Mouse (Mus musculus) embryo, embryonic 10 days (tissue): ENCODE measurements at regions not wholly inside any gene's neighbourhood (a gene's known extent, or its start where the extent isn't known, plus 50 kb on each side); places are given as distances from the start of the nearest gene placed in this dataset.
A peak's percentile ranks its signal among the peaks of the same experiment; 100 is the strongest.

Experiments used
- DNase-seq: peaks from one replicate; pipeline ENCODE4 v3.0.0-alpha.2; 2015; ENCODE audit warnings: low spot score

DNA sequence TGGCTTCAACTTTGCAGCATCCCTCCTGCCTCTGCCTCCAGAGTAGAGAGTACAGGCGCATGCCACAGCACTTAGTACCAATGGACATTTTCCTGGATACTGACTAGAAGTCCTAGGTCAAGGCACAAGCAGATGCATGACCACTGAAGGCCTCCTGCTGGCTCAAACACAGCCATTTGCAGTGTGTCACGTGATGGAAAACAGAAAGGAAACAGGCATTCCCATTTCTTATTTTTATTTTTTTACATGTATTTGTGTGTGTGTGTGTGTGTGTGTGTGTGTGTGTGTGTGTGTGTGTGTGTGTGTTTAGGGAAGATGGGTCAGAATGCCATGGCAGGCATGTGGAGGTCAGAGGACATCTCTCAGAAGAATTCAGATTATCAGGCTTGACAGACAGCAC lies 65.6 kb downstream of the Thap12 start:
- DNase-seq, result no peak

- no peak for DNase-seq
Observed at GRCm38 (mm10) chr7:98769111-98769734, 65.7 kb upstream of the Wnt11 start.

DNA sequence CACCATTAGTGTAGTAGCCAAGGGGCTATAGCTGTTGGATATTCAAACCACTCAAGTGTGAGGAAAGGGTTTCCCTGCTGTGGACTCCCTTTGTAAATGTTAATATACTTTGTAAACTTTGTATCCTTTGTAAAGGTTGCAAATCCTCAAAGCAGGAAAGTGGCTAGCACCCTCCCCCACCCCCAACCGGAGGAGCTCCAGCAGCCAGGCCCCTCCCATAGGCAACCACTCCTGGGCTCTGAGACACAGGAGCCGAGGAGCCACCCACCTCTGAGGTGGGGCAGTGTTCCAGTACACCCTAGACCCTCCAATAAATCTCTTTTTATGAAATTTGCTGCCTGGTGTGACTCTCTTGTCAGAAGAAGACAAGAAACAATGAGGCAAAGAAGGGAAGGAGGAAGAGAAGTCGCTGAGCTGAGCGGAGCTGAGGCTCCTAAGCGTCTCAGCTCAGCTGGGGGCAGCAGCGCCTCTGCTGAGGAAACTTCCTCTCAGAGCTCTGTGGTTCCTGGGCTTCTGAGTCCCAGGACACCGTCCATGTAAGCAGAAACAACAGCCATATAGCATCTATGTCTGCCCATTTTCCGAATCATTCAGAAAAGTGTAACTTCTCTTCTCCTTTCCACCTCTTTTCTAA lies 64.5 kb upstream of the Wnt11 start:
- peak; percentile 58 for DNase-seq

DNA sequence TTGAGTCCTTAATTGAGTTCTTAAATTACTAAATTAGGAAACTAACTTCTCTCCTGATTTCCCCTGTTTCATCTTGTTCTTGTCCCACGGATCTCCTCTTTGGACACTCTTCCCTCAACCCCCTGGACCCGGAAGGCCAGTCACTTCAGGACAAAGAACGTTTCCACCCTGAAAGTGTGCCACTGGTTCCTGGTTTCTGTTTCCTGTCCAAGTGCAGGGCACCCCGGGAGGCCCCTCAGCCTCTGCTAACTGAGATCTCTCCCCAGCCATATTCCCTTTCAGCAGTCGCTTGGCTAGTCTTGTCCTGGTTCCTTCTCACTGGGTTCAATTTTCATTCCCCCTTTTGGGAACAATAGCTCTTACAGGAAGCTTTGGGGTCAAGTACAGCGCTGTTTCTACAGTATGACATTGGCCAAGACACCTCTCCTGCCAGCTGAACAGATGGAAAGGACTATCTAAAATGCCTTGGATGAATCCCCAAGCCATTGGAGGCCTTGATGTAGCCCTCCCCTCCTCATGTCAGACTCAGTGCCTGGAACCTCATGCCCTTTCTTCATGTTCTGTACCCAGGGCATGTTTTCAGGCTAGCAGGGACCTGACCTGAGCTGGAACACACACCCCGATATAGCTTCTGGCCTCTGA lies 63.7 kb upstream of the Wnt11 start:
- no peak for DNase-seq

DNA sequence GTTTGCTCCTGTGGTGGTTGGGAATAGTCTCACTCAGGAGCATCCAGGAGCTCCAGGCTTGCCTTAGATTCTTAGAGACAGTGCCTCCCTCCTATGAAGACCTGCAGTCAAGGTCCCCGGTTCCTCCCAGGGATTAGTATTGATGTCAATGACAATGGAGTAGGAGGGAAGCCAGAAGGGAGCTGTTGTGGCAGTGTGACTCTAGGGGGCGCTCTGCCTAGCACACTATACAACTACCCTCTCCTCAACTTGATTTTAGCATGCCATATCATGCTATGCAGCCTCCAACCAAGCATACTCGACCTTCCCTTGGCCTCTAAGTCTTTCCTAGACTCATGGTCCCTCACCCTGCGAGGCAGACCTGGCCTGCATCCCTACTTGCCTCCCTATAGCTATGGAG lies 60.3 kb upstream of the Wnt11 start:
- no peak for DNase-seq

- no peak for DNase-seq
Observed at GRCm38 (mm10) chr7:98775031-98775430, 59.9 kb upstream of the Wnt11 start.

- no peak for DNase-seq
Observed at GRCm38 (mm10) chr7:98777304-98777849, 57.5 kb upstream of the Wnt11 start.

GRCm38 (mm10) chr7:98778929-98779328 lies 56.0 kb upstream of the Wnt11 start:
- DNase-seq, result peak; percentile 82

DNA sequence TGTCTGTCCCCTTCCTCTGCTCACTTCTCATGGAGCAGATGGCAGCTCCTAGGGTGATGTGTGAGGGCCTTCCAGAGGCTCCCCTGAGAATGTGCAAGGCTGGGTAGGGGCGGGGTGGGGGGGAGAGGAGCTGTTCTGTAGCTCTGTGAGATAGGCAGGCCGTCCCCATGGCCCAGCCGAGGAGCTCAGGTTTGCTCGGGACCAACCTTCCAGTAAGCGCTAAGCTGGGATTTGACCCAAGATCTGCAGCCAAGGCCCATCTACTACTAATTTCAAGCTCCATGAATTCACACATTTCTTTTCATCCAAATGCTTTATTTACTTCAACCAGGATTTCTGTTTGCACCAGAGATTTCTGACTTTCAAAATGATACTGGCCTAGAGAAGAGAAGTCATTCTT lies 51.4 kb upstream of the Wnt11 start:
- DNase-seq, result no peak

- no peak for DNase-seq
Observed at GRCm38 (mm10) chr7:98783954-98784353, 51.0 kb upstream of the Wnt11 start.

DNA sequence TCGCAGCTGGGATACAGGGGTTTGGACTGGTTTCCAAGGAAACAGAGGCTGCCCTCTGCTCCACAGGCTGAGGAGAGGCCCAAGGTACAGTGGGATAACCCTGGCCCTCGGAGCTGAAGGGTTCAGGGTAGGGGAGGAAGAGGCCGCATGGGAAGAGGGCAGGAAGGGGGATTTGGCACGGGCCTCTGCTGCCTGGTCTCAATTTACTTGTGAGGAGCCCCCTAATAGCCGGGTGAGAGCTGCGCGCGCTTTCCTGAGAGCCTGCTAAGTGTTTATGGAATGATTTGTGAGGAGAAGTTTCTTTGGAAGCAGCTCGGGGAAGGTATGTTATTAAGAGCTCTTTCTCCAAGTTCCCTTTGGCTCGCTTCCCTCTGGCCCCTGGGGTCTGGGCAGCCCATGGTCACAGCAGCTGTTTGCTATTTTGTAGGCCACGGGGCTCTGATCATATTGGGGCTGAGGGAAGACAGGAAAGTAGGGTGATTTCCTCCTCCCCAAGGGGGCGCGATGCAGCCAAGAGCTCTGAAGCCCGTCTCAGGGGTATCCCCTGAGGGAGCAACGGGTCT lies 50.5 kb upstream of the Wnt11 start:
- no peak for DNase-seq
